Mouse (Mus musculus) MEL (cell line): ENCODE measurements around the gene Ube2a. TPM values are rescaled to one million over a fixed set of nuclear protein-coding genes. Genes with fewer than 3 reads are reported as not detected.

ENCODE experiments used
- DNase-seq: peaks from one replicate; pipeline ENCODE4 v3.0.0; 2011; ENCODE audit warnings: low read depth, low spot score
- H3K27ac ChIP-seq: 2 replicates; pipeline ENCODE4 v1.5.1; 2012; ENCODE audit warnings: low read depth, mild to moderate bottlenecking, control low read depth, low read length, moderate library complexity; ENCODE audit not compliant: control insufficient read depth
- H3K27me3 ChIP-seq, 2 experiments: fragments of 150-350 bp in 1 of 2; sonication (generic) in 1 of 2; 2 replicates each; pipeline ENCODE4 v1.6.1; 2012; ENCODE audit warnings: low read length in 2 of 2, mild to moderate bottlenecking in 2 of 2, improper control_type of control experiment in 1 of 2, moderate library complexity in 1 of 2; ENCODE audit not compliant: insufficient read depth in 2 of 2, control insufficient read depth in 1 of 2
- H3K36me3 ChIP-seq, 2 experiments: 2 replicates each; pipeline ENCODE4 v1.6.1; 2012 to 2014; ENCODE audit warnings: low read length in 2 of 2, improper control_type of control experiment in 1 of 2, inconsistent platforms in 1 of 2, mild to moderate bottlenecking in 1 of 2; ENCODE audit not compliant: insufficient read depth in 2 of 2, control insufficient read depth in 1 of 2
- H3K4me1 ChIP-seq, 2 experiments: fragments of 150-350 bp in 1 of 2; sonication (generic) in 1 of 2; 2 replicates each; pipeline ENCODE4 v1.6.1; 2012; ENCODE audit warnings: low read length in 2 of 2, improper control_type of control experiment in 1 of 2, mild to moderate bottlenecking in 1 of 2; ENCODE audit not compliant: insufficient read depth in 2 of 2, control insufficient read depth in 1 of 2
- H3K4me3 ChIP-seq, 2 experiments: fragments of 150-350 bp in 1 of 2; sonication (generic) in 1 of 2; 2 replicates each; pipeline ENCODE4 v1.5.1; 2012; ENCODE audit warnings: low read depth in 2 of 2, low read length in 2 of 2, mild to moderate bottlenecking in 2 of 2, moderate library complexity in 2 of 2, control low read depth in 1 of 2, improper control_type of control experiment in 1 of 2; ENCODE audit not compliant: control insufficient read depth in 1 of 2, insufficient read depth in 1 of 2
- H3K79me2 ChIP-seq: 2 replicates; pipeline ENCODE4 v1.6.1; 2012; ENCODE audit warnings: mild to moderate bottlenecking, low read length, moderate library complexity; ENCODE audit not compliant: control insufficient read depth, poor library complexity, insufficient read depth
- H3K9ac ChIP-seq: 2 replicates; pipeline ENCODE4 v1.6.1; 2012; ENCODE audit warnings: low read depth, mild to moderate bottlenecking, control low read depth, low read length, moderate library complexity; ENCODE audit not compliant: control insufficient read depth, poor library complexity, severe bottlenecking
- H3K9me3 ChIP-seq: fragments of 150-350 bp; sonication (generic); replicated peaks from 2 replicates; pipeline ENCODE4 v1.6.1; 2012; ENCODE audit warnings: mild to moderate bottlenecking, low read length, improper control_type of control experiment, moderate library complexity; ENCODE audit not compliant: insufficient read depth
- BHLHE40 ChIP-seq: IDR thresholded peaks from 2 replicates; pipeline ENCODE4 v1.6.1; 2012; ENCODE audit warnings: low read depth, mild to moderate bottlenecking, inconsistent platforms, low read length, improper control_type of control experiment, borderline replicate concordance
- CHD1 ChIP-seq: IDR thresholded peaks from 2 replicates; pipeline ENCODE4 v1.6.1; 2012; ENCODE audit warnings: low read depth, mild to moderate bottlenecking, inconsistent platforms, low read length, improper control_type of control experiment
- CHD2 ChIP-seq: IDR thresholded peaks from 2 replicates; pipeline ENCODE4 v1.6.1; 2011; ENCODE audit warnings: low read length, improper control_type of control experiment
- E2F4 ChIP-seq: IDR thresholded peaks from 2 replicates; pipeline ENCODE4 v1.6.1; 2011; ENCODE audit warnings: low read depth, low read length, improper control_type of control experiment, borderline replicate concordance
- ELF1 ChIP-seq: IDR thresholded peaks from 2 replicates; pipeline ENCODE4 v1.6.1; 2014; ENCODE audit warnings: low read depth, mild to moderate bottlenecking, inconsistent platforms, low read length, improper control_type of control experiment, moderate library complexity
- EP300 ChIP-seq, 2 experiments: IDR thresholded peaks; 2 replicates each; pipeline ENCODE4 v1.6.1; 2011; ENCODE audit warnings: improper control_type of control experiment in 2 of 2, low read length in 2 of 2, low read depth in 1 of 2, mild to moderate bottlenecking in 1 of 2
- ETS1 ChIP-seq: IDR thresholded peaks from 2 replicates; pipeline ENCODE4 v1.6.1; 2012; ENCODE audit warnings: low read depth, mild to moderate bottlenecking, inconsistent platforms, low read length, improper control_type of control experiment, moderate library complexity
- GABPA ChIP-seq: IDR thresholded peaks from 2 replicates; pipeline ENCODE4 v1.6.1; 2012; ENCODE audit warnings: low read depth, mild to moderate bottlenecking, inconsistent platforms, low read length, improper control_type of control experiment, moderate library complexity
- GATA1 ChIP-seq: IDR thresholded peaks from 2 replicates; pipeline ENCODE4 v1.6.1; 2011; ENCODE audit warnings: low read depth, low read length, improper control_type of control experiment
- HCFC1 ChIP-seq: IDR thresholded peaks from 2 replicates; pipeline ENCODE4 v1.6.1; 2012; ENCODE audit warnings: low read depth, mild to moderate bottlenecking, inconsistent platforms, low read length, improper control_type of control experiment, moderate library complexity
- JUND ChIP-seq: IDR thresholded peaks from 2 replicates; pipeline ENCODE4 v1.6.1; 2011; ENCODE audit warnings: low read depth, mild to moderate bottlenecking, improper control_type of control experiment, low read length
- KAT2A ChIP-seq: conservative IDR thresholded peaks from 2 replicates; pipeline ENCODE4 v1.6.1; 2012; ENCODE audit warnings: low read depth, low read length, improper control_type of control experiment, inconsistent platforms
- MAFK ChIP-seq: IDR thresholded peaks from 2 replicates; pipeline ENCODE4 v1.6.1; 2011; ENCODE audit warnings: low read depth, mild to moderate bottlenecking, low read length, improper control_type of control experiment, borderline replicate concordance
- MAX ChIP-seq: IDR thresholded peaks from 2 replicates; pipeline ENCODE4 v1.6.1; 2011; ENCODE audit warnings: low read length, improper control_type of control experiment
- MAZ ChIP-seq: IDR thresholded peaks from 2 replicates; pipeline ENCODE4 v1.6.1; 2012; ENCODE audit warnings: low read depth, mild to moderate bottlenecking, inconsistent platforms, low read length, improper control_type of control experiment
- MEF2A ChIP-seq: IDR thresholded peaks from 2 replicates; pipeline ENCODE4 v1.6.1; 2014; ENCODE audit warnings: low read depth, mild to moderate bottlenecking, inconsistent platforms, low read length, improper control_type of control experiment; ENCODE audit not compliant: poor library complexity, insufficient replicate concordance, severe bottlenecking; ENCODE audit errors: extremely low read depth
- MXI1 ChIP-seq: IDR thresholded peaks from 2 replicates; pipeline ENCODE4 v1.6.1; 2011; ENCODE audit warnings: mild to moderate bottlenecking, low read depth, low read length, improper control_type of control experiment
- MYB ChIP-seq: IDR thresholded peaks from 2 replicates; pipeline ENCODE4 v1.6.1; 2011; ENCODE audit warnings: mild to moderate bottlenecking, low read depth, low read length, improper control_type of control experiment
- MYC ChIP-seq: IDR thresholded peaks from 2 replicates; pipeline ENCODE4 v1.6.1; 2011; ENCODE audit warnings: low read depth, mild to moderate bottlenecking, low read length, improper control_type of control experiment, moderate library complexity
- NELFE ChIP-seq: IDR thresholded peaks from 2 replicates; pipeline ENCODE4 v1.6.1; 2011; ENCODE audit warnings: low read depth, low read length, improper control_type of control experiment
- NRF1 ChIP-seq: IDR thresholded peaks from 2 replicates; pipeline ENCODE4 v1.6.1; 2014; ENCODE audit warnings: low read depth, mild to moderate bottlenecking, inconsistent platforms, low read length, improper control_type of control experiment, moderate library complexity; ENCODE audit not compliant: poor library complexity, insufficient read depth, severe bottlenecking
- POLR2A ChIP-seq, 2 experiments: IDR thresholded peaks; 2 replicates each; pipeline ENCODE4 v1.6.1; 2011 to 2012; ENCODE audit warnings: low read length in 2 of 2, mild to moderate bottlenecking in 2 of 2, control low read depth in 1 of 2, improper control_type of control experiment in 1 of 2, low read depth in 1 of 2, moderate library complexity in 1 of 2; ENCODE audit not compliant: control insufficient read depth in 1 of 2, insufficient read depth in 1 of 2, poor library complexity in 1 of 2
- POLR2AphosphoS2 ChIP-seq: IDR thresholded peaks from 2 replicates; pipeline ENCODE4 v1.6.1; 2011; ENCODE audit warnings: low read length, improper control_type of control experiment
- POLR2AphosphoS5 ChIP-seq: IDR thresholded peaks from 2 replicates; pipeline ENCODE4 v1.6.1; 2012; ENCODE audit warnings: low read depth, borderline replicate concordance, mild to moderate bottlenecking, inconsistent platforms, low read length, moderate library complexity, mixed read lengths
- RAD21 ChIP-seq: IDR thresholded peaks from 2 replicates; pipeline ENCODE4 v1.6.1; 2011; ENCODE audit warnings: mild to moderate bottlenecking, low read depth, low read length, improper control_type of control experiment
- RCOR1 ChIP-seq: IDR thresholded peaks from 2 replicates; pipeline ENCODE4 v1.6.1; 2012; ENCODE audit warnings: low read depth, mild to moderate bottlenecking, inconsistent platforms, low read length, improper control_type of control experiment
- SIN3A ChIP-seq: IDR thresholded peaks from 2 replicates; pipeline ENCODE4 v1.6.1; 2012; ENCODE audit warnings: low read length, improper control_type of control experiment, inconsistent platforms
- SMC3 ChIP-seq: IDR thresholded peaks from 2 replicates; pipeline ENCODE4 v1.6.1; 2011; ENCODE audit warnings: low read depth, low read length, improper control_type of control experiment
- TAL1 ChIP-seq: IDR thresholded peaks from 2 replicates; pipeline ENCODE4 v1.6.1; 2012; ENCODE audit warnings: mild to moderate bottlenecking, inconsistent platforms, low read length, moderate library complexity, mixed read lengths
- TCF12 ChIP-seq: IDR thresholded peaks from 2 replicates; pipeline ENCODE4 v1.6.1; 2014; ENCODE audit warnings: low read depth, mild to moderate bottlenecking, inconsistent platforms, low read length, improper control_type of control experiment, moderate library complexity
- USF1 ChIP-seq: IDR thresholded peaks from 2 replicates; pipeline ENCODE4 v1.6.1; 2014; ENCODE audit warnings: low read depth, mild to moderate bottlenecking, inconsistent platforms, low read length, improper control_type of control experiment, moderate library complexity
- USF2 ChIP-seq, 2 experiments: IDR thresholded peaks; 2 replicates each; pipeline ENCODE4 v1.6.1; 2011 to 2012; ENCODE audit warnings: improper control_type of control experiment in 2 of 2, low read length in 2 of 2, borderline replicate concordance in 1 of 2, inconsistent platforms in 1 of 2, low read depth in 1 of 2, mild to moderate bottlenecking in 1 of 2; ENCODE audit not compliant: insufficient read depth in 1 of 2
- ZC3H11A ChIP-seq: IDR thresholded peaks from 2 replicates; pipeline ENCODE4 v1.6.1; 2012; ENCODE audit warnings: low read depth, mild to moderate bottlenecking, inconsistent platforms, low read length, improper control_type of control experiment
- ZKSCAN1 ChIP-seq: IDR thresholded peaks from 2 replicates; pipeline ENCODE4 v1.6.1; 2012; ENCODE audit warnings: low read depth, mild to moderate bottlenecking, inconsistent platforms, low read length, improper control_type of control experiment, moderate library complexity
- ZMIZ1 ChIP-seq: IDR thresholded peaks from 2 replicates; pipeline ENCODE4 v1.6.1; 2012; ENCODE audit warnings: low read depth, mild to moderate bottlenecking, inconsistent platforms, low read length, improper control_type of control experiment, moderate library complexity
- ZNF384 ChIP-seq: IDR thresholded peaks from 2 replicates; pipeline ENCODE4 v1.6.1; 2012; ENCODE audit warnings: low read depth, mild to moderate bottlenecking, inconsistent platforms, low read length, improper control_type of control experiment
- polyA plus RNA-seq, 2 experiments: library from polyadenylated mRNA; stranded (reverse) in 1 of 2; unstranded in 1 of 2; fragments of >175 nt in 1 of 2; fragments of >200 nt in 1 of 2; gene quantifications; 2 replicates each; pipeline versions ENCODE4 v1.2.1 to v1.2.4; 2012; ENCODE audit warnings: low replicate concordance in 2 of 2, low read depth in 1 of 2; ENCODE audit not compliant: insufficient read length in 2 of 2, insufficient read depth in 1 of 2, missing spikeins in 1 of 2
- total RNA-seq: library from RNA; depleted of rRNA; stranded (reverse); fragments of 300-350 nt; gene quantifications from 2 replicates; pipeline ENCODE4 v1.2.3, GENCODE M21; 2012

Gene Ube2a
- total and polyA plus RNA-seq, 3 experiments, result 39.3 to 971 (median 105) TPM

DNA sequence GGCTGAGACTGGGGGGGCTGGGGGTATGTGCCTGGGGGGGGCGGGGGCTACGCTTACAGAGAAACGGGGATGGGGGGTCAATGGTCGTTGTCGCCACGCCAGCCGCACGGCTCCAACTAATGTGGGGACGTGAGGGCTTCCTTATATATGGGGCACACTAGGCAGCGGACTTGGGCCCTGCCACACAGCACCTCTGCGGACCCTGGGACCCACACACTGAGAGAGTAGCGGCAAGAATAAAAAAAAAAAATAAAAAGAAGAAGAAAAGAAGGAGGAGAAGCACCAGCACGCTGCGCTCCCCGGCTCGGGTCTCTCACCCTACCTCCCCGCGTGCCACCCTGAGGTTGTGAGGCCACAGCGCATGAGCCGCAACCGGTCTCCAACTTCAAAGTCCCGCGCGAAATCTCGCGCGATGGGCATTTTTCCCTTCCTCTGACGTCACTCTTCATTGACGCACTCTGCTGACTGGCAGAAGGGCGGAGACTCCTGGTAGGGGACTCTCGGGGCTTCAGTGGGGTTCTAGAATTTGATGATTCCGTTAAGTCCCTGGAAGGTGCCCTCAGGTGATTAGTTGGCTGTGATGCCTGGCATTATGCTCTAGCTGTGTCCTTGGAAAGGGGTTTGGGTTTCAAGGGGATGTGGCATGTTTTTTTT, 29.5 kb downstream of the Ube2a start:
- Histone ChIP-seq H3K27me3 (no peaks in the 10 kb centered on the region), H3K4me1 (peaks cover 3% of the 10 kb centered on the region in 2 experiments; a peak in 3 of 4 replicates), H3K36me3 (peaks cover 0 to 16% of the 10 kb centered on the region in 2 experiments; a peak in 2 of 4 replicates), H3K9ac (peak overlapping the region; percentile 100), H3K9me3 (no peaks in the 10 kb centered on the region), H3K27ac (peak overlapping the region; percentile 87), H3K4me3 (peak overlapping the region; percentile 78 to 87), H3K79me2 (peaks cover 31% of the 10 kb centered on the region)
- DNase-seq, result peak; percentile 92
- TF ChIP-seq BHLHE40, result no peak
- peak; percentile 97 for TF ChIP-seq CHD2
- no peak for TF ChIP-seq MAFK
- TF ChIP-seq ZMIZ1, result peak; percentile 91
- TF ChIP-seq ETS1, result peak; percentile 26; the same call in 1 of the 2 replicates
- no peak for TF ChIP-seq MYB
- TF ChIP-seq HCFC1, result peak; percentile 82
- TF ChIP-seq KAT2A, result no peak
- TF ChIP-seq SMC3, result no peak
- no peak for TF ChIP-seq RCOR1
- TF ChIP-seq ZC3H11A, result no peak
- TF ChIP-seq MYC, result peak; percentile 83
- no peak for TF ChIP-seq USF2 (IDR thresholded peaks at IDR 0.05; ENCODE audit: borderline replicate concordance in 1 of 2, insufficient read depth in 1 of 2, low read depth in 1 of 2, low read length in 2 of 2)
- TF ChIP-seq GATA1, result no peak
- no peak for TF ChIP-seq CHD1
- no peak for TF ChIP-seq POLR2AphosphoS5
- TF ChIP-seq SIN3A, result peak; percentile 55
- TF ChIP-seq ZNF384, result no peak; the same call in 1 of the 2 replicates
- no peak for TF ChIP-seq ZKSCAN1
- peak; percentile 95 for TF ChIP-seq NELFE
- peak; percentile 83 for TF ChIP-seq MAX
- no peak for TF ChIP-seq GABPA
- no peak for TF ChIP-seq TAL1
- TF ChIP-seq NRF1, result peak; percentile 78
- peak; percentile 68 for TF ChIP-seq MXI1
- no peak for TF ChIP-seq JUND
- peak; percentile 80 to 97 for TF ChIP-seq POLR2A (IDR thresholded peaks at IDR 0.05; ENCODE audit: control insufficient read depth in 1 of 2, insufficient read depth in 1 of 2, low read depth in 1 of 2, low read length in 2 of 2, poor library complexity in 1 of 2)
- TF ChIP-seq TCF12, result peak; percentile 66
- no peak for TF ChIP-seq USF1
- peak; percentile 15; the same call in 1 of the 2 replicates for TF ChIP-seq ELF1
- TF ChIP-seq E2F4, result no peak
- TF ChIP-seq EP300 (IDR thresholded peaks at IDR 0.05; ENCODE audit: low read depth in 1 of 2, low read length in 2 of 2), result no peak
- TF ChIP-seq POLR2AphosphoS2, result peak; percentile 91
- TF ChIP-seq MAZ, result no peak
- TF ChIP-seq RAD21, result no peak
- no peak for TF ChIP-seq MEF2A
